Mouse (Mus musculus) MEL-GATA-1-ER (cell line): ENCODE results near the gene Aco1.

ENCODE experiments used
- DNase-seq: peaks from one replicate; pipeline ENCODE4 v3.0.0-alpha.2; 2012; ENCODE audit warnings: low read depth; ENCODE audit errors: extremely low read depth

Aco1 gene

DNA sequence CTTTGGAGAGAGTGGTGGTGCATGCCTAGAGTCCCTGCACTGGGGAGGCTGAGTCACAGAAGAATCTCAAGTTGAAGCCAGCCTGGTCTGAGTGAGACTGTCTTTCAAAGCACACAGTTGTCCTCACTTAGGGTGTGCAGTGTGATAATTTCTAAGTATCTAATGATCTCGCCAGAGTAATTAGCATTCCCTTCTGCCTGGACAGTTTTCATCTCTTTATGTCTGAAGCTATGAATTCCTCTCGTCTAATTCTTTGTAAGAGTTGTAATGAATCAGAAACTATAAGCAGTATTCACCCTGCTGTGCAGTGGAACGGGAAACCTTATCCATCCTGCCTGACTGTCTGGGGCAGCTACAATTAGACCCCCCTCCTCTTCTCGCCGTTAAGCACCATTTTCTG is 64.8 kb downstream of the Aco1 start:
- DNase-seq: no peak

DNA sequence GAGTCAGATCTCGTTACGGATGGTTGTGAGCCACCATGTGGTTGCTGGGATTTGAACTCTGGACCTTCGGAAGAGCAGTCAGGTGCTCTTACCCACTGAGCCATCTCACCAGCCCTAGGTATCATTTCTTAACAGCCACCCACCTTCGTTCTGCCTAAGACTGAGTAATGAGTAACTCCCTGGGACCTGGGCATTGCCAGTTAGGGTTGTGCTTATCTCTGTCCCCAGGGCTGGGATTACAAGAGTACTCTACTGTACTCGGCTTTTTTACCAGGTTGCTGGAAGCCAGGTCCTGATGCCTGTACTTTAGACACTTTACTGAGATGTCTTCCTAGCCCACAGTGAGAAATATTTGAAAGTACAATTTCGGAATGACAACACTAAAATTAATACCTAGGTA is 69.3 kb downstream of the Aco1 start:
- no peak for DNase-seq

DNA sequence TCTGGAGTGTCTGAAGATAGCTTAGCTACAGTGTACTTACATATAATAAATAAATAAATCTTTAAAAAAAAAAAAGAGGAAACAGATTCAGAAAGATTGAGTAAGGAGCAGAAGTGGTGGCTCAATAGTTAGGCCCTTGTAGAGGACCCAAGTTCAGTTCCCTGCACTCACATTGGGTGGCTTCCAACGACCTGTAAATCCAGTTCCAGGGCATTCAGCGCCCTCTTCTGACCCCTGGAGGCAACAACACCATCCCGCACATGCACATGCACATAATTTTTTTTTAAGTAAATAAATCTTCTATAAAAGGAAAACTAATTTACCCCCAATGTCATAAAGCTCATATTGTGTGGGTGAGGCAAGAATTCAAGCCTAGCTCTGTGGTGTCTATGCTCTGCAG is 75.0 kb downstream of the Aco1 start:
- DNase-seq: no peak

DNA sequence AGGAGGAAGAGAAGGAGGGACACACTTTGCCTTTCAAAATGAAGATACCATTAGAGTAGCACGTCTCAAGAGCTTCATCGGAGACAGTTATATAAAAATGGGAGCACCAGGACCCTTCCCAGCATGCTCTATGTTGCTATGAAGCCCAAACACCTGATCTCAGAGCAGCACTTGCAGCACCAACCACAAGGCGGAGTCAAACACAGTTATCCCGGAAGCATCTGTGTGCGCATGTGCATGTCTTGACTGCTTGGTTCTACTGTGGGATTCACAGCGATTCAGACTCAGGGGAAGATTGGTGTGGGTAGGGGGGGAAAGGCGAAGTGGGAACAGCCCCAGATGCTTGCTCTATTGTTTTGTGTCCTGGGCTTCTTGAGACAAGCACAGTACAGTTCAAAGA is 75.5 kb downstream of the Aco1 start:
- DNase-seq: peak; percentile 49

DNA sequence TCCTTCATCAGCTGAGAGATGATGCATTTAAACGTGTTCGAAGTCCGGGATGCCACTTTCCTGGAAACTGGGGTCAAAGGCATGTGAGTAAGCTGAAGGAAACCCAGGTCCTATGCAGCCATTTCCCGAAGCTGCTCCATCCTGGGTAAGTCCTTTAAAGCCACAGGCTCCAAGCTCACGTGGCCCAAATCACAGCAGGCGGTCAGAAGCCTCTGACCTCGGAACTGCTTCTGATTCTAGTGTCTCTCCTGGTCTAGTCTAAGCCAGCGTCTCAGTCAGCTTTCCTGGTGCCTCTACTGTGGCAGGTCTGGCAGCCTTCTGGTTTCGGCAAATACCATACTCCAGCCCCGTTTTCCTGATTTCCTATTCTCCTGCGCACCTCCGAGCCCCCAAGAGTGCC is 77.6 kb downstream of the Aco1 start:
- DNase-seq: no peak

DNA sequence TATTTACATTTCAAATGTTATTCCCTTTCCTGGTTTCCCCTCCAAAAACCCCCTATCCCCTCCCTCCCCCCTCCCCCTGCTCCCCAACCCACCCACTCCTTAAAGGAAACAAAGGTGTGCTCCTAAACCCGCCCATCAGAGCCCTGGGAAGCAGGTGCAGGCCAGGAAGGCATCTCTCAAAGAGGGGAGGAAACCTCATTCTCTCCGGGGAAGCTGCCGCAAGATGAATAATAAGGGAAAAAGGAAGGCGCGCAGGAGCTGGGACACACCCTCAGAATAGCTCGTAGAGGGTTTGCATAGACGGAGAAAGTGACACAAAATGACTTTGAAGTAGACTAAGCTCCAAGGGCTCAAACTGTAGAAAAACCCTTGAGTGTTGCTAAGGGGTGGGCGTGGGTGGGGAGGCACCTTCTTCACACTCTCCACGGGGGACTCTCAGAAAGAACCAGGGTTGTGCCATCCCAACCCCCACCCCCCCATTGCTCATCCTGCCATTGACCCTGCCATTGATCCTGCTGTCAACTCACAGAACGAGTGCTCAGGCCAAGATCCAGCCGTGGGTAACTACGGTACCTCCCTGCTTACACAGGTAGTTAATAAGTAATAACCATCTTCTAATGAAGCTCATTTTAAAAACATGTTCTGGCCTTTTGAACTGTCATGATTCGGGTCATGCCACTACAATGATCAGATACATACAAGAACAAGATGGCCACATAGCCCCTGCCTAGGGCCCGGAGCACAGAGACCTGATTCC is 78.3 kb downstream of the Aco1 start:
- no peak for DNase-seq

DNA sequence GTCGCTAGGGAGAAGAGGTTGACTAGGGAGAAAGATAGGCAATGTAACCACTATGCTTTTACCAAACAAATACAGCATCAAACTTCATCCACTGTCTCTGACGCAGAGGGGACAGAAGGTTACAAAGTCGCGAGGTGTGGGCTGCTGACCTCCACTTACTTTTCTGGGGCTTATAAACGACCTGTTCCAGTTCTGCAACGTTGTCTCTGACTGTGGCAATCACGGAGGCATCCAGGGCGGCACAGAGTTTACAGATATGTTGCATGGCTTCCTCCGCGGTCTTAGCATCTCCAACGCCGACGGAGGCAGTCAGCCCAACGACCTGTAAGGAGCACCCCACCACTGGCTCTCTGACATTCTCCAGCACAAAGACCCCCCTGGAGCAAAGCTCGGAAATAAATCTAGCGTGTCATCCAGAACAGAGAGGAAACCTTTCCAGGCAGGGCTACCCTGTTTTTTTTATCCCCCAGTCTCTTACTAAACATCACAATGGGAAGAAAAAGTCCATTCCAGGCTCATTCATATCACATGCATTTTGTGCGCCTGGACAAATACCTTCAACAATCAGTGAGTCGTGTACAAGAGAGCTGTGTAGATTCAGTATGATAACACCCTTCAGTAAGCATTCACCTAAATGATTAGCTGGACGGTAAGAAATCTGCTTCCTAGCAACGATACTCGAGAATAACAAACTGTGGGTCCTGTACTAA is 79.2 kb downstream of the Aco1 start:
- DNase-seq: no peak

DNA sequence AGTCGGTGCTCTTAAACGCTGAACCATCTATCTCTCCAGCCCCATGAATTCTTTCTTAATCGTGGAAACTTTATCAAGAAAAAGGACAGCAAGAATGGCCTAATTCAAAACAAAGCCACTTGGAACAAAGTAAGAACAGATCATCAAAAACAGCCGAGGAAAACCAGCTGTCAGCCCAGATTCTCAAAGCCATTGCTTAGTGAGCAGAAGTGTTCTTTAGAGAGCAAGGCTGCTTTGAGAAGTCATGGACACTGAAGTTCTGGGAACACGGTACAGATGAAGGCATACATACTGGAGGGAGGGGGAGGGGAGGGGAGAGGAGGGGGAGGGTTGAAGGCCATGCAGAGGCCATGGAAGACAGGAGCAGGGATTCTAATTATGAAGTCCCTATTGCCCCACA is 83.2 kb downstream of the Aco1 start:
- no peak for DNase-seq

DNA sequence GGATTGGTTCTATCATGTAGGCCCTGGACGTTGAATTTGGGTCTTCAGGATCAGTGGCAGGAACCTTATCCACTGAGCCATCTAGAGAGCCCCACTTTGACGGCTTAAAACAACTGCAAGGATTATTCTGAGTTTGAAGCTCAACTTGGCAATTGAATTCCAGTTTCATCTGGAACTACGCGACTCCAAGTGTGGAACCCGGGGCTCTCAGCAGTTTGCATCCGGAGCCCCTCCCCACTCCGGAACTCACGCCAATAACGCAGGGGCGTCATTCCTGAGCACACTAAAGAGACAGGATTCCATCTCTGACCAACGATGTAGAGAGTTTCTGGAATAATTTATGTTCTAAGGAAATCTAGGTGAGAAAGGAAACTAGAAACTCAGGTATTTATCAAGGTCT is 84.2 kb downstream of the Aco1 start:
- no peak for DNase-seq

DNA sequence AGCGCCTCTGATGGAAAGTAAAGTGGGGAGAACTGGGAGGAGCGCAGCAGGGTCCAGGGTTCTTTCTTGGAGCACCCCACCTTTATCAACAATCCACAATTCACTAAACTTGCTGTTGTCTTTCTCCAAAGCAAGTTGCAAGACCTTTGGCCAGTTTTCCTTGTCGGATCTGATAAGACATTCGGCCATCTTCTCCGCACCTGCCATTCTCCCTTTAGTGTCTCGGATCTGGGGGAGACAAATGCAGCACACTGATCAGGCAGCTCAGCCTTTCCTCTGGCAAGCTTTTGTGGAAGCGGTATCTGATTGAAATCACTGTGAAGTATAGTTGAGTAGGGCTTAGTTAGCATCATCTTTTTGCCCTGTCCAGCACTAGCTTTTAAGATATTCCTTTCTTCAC is 85.0 kb downstream of the Aco1 start:
- DNase-seq: no peak

DNA sequence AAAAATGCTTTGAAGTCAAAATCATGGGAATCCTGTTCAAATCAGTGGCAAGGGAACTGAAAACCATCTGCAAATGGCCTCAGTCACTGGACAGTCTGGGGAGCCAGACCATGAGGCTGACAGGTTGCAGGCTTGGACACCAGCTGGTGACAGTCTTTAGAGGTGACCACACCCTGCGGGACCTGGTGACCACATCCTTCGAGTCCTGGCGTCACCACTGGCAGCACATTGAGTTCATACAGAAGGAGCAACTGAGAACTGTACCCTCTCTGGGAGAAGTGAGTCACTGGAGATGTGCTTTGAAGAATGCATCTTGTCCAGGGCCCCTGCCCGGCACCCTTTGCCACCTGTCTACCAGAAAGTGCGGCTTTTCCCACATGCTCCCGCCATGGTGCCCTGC is 86.8 kb downstream of the Aco1 start:
- DNase-seq: no peak

DNA sequence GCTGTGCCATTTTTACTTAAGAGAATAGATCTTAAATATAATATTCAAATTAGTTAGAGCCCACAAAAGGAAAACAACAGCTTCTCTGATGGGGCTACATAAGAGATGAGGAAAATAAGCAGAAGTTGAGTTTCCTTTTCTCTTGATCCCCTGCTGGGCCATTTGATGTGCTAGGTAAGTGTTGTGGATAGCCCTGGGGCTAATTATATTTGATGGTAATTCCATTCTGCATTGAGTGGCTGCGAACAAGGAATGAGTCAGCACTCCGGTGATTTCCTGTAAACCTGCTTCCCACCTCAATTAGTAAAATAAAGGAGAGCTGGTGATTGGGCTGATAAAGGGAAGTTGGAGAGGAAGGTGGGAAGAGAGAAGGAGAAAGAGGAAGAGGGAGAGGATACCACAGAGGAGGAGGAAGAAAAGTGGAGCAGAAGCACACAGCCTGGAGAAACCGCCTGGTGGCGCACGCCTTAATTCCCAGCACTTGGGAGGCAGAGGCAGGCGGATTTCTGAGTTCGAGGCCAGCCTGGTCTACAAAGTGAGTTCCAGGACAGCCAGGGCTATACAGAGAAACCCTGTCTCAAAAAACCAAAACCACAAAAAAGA is 90.3 kb downstream of the Aco1 start:
- DNase-seq: peak; percentile 31

DNA sequence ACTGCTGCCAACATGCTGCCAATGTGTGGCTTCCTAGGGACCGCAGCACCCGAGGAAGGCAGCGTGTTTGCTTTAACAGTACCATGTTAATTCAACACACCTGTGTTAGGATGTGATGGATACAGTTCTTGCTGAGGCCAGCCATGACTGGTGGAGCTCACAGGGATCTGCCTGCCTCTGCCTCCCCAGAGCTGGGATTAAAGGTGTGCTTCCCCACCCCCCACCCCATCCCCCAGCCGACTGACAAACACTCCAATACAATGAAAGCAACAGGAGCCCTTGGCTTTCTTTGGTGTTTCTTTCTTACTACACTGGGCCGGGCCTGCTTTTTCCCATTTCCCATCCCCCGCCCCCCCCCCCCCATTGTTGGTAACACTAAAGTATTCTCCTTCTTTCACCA is 91.4 kb downstream of the Aco1 start:
- no peak for DNase-seq

DNA sequence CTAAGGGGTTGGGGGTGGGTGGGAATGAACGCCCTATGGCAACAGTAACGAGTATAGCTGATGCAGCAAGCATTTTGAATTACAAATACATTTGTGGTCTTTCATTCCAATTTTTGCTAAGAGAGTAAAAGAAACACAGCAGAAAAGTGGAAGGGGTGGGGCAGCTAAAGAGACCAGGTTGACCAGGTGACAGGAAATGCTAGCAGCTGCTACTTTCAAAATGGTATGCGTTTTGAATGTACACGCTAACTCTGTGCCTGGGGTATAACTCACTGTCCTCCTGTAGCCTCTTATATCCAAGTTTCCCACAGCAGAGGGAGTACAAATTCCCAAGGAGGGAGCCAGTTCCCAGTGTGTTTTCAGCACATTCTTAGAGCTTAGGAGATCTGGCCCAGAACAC is 93.9 kb downstream of the Aco1 start:
- DNase-seq: no peak

DNA sequence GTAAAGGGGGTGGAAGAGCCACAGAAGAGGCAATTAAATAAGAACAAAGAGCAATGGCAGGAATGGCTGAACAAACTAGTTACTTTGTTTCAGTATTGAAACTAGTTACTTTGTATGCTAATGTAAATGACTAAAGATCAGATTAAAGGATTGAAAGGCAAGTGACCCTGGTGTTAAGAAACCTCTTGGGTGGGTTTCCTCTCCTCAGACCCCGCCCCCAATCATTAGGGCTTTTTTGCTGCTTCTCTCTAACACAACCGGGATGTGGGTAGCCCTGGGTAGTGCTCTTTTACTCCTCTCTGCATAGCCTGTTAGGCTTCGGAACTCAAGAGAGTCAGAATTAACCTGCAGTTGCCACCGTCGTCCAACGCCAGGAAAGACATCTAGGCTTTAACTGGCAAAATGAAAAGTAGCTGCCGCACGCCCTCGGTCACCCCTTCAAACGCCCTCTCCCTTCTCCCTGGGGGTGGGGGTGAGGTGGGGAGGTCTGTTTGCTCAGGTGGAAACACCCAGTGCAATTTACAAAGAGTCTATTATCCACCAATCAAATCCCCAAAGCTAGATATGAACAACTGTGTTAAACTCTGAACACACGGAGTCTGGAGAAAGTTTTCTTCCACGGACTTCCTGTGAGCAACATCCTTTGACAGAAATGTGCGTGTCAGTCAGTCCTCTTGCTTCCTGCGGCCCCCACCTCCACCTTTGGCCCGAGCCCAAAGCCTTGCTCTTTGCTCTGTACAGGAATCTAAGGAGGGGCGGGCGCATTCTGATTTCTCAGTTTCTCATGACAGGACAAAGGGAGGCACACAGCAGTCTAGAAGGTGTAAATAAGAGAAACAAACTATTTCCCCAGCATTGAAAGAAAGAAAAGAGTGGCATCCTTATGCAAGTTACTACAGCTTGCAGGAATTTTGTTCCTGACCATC is 95.9 kb downstream of the Aco1 start:
- peak; percentile 27 for DNase-seq

DNA sequence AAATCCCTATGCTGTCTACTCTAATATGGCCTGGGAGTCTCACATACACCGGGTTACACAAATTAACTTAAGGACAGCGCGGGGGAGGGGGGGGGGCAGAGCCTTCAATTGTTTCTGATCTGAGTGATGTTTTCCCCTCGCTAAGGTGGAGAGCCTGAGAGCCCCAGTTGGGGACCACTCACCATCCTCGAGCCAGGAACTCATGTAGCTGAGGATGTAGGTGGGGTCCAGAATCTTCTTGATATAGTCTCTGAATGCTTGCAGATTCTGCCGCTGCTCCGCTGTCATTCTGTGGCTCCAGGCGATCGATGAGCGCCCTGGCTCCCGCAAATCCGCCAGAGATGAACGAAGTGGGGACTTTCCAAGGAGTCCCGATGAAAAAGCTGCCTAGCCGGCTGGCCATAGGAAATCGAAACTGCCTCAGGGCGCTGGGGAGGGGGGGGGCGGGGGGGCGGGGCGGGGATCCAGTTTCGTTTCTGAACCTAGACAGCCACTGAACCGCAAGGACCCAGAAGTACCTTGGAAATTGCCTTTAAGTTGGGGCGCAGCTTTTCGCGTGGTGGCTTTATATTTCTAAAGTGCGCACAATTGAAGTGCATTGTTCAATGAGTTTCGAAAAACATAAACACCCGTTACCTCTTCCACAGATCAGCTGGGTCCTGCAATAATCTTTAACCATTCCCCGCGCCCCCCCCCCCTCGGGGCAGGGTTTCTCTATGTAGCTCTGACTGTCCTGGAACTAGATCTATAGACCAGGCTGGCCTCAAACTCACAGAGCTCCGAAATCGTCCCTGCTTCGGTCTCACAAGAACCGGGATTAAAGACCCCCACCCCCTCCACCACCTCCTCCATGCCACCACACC is 96.8 kb downstream of the Aco1 start, which contains the start of gene Ddx58:
Gene Ddx58 (minus strand): TSS at position 420 of the 863 bp plus-strand sequence.
- no peak for DNase-seq

DNA sequence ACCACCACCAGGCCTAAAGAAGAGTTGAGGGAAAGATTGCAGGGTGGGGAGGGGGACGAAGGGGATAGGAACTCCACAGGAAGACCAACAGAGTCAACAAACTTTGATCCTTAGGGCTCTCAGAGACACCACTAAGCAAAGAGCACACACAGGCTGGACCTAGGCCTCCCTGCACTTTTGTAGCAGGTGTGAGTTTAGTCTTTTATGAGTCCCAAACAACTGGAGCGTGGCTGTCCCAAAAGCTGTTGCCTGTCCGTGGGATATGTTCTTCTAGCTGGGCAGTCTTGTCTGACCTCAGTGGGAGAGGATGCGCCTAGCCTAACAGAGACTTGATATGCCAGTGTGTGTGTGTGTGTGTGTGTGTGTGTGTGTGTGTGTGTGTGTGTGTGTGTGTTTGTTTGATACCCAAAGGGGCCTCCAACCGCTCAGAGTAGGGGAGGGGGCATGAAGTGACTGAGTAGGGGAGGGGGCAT is 97.4 kb downstream of the Aco1 start:
- no peak for DNase-seq

DNA sequence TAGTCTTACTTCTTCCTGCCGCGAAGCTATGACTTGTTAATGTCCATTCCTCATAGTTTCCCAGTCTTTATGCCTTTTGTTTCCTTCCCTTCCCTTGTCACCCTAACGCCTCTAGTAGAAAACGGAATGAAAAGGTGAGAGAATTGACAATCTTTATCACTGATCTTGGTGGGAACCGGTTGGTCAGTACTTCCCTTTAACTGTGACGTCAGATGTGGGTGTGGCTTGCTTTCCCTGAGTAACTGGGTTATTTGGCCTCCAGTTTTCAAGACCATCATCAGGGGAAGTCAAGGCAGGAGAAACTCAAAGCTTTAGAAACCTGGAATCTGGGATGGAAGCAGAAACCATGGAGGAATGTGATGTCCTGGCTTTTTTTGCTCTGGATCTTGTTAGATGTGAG is 99.0 kb downstream of the Aco1 start:
- DNase-seq: no peak

DNA sequence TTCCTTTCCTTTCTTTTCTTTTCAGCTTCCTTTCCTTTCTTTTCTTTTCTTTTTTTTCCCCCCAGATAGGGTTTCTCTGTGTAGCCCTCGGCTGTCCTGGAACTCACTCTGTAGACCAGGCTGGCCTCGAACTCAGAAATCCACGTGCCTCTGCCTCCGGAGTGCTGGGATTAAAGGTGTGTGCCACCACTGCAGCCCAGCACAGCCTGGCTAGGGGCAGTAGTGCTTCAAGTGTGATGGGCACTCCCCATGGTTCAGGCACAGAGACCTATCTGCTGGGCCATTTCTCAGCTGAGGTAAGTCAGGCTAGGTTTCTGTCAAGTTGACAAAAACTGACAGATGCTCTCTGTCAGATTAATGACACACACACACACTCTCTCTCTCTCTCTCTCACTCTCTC is 100.1 kb downstream of the Aco1 start:
- no peak for DNase-seq

DNA sequence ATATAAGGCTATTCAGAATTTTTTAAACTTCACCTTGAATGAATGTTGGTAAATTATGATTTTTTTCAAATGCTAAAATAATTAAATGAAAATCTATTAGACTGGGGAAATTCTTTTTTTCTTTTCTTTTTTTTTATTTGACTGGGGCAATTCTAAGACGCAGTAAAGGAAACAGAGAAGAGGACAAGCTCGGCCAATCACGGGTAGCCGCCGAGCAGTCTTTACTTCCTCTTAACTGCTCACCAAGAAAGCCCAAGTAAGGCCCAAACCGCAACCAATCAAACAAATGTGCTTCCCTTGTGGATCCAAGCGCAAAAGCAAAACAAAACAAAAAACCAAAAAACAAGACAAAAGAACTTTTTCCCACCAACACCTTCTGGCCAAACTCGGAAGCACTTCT is 101.2 kb downstream of the Aco1 start:
- peak; percentile 53 for DNase-seq
